Mouse (Mus musculus): ENCODE measurements around the gene Rack1.
A peak's percentile ranks its signal among the peaks of the same experiment; 100 is the strongest.

DNA sequence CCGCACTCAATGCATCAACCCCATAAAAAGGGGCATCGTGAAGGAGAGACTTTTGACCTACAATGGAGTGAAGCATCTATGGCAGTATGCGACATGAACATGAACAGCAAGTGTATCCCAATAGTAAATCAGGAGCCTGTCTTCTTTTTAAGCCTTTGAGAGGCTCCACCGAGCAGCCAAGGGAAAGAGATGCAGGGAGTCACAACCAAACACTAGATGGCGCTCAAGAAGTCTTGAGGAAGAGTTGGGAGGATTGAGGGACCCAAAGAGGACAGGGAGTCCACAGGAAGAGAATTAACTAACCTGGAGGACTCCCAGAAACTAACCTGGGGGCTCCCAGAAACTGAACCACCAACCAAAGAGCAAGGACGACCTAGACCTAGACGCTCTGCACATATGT is 20.7 kb upstream of the Rack1 start:
- peak; percentile 37; the same call in 1 of the 2 replicates for TF ChIP-seq CTCF (IDR thresholded peaks at IDR 0.05; ENCODE audit: borderline replicate concordance, insufficient read depth, low read depth, low read length)
- TF ChIP-seq POLR2A (IDR thresholded peaks at IDR 0.05; ENCODE audit: borderline replicate concordance, insufficient read depth, low read length), result no peak
